Mouse (Mus musculus): ENCODE data around the gene Eif4a1. TPM values are rescaled to one million over a fixed set of nuclear protein-coding genes. Genes with fewer than 3 reads are reported as not detected.

Eif4a1 gene
- polyA plus RNA-seq, 1 experiment from 2014 or later, result 203 TPM

GRCm38 (mm10) chr11:69715482-69715881, 43.3 kb upstream of the Eif4a1 start:
- peak overlapping the region; percentile 39; the same call in 1 of the 2 replicates for H3K27ac ChIP-seq (ENCODE audit: low read depth)

DNA sequence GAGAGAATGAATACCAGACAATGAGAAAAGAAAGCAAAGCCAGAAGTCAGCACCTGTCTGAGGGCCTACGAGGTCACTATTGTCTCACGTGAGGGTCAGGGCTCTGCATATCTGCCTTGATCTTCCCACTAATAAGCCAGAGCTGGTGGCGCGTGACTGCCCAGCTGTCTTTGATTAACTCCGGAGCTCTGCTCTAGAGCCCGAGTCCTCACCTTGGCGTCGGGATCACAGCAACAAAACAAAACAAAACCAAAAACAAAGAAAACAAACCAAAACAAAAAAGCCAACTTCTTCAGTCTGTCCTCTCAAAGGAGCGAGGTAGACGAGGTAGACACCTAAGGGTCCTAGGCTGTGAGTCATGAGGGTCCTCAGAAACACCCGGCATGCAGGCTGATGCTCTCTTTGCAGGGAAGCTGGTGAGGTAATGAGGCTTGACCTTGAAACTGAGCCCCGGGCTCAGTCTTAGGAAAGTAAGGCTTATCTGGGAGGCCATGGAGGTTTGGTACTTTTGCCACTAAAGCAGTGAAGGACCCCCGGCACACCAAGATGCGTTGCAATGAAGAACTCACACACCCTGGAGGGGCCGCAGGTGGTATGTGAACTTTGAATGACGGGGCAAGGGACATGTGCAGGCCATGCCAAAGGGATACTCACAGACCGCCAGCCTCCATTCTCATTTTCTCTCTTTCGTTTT, 42.6 kb upstream of the Eif4a1 start:
- ATAC-seq (no peak), DNase-seq (no peak)
- Histone ChIP-seq H3K36me3 (replicated peaks; ENCODE audit: insufficient read depth, low read length) (no peaks in the 10 kb centered on the region), H3K27me3 (ENCODE audit: insufficient read depth, low read length) (no peaks in the 10 kb centered on the region), H3K4me3 (ENCODE audit: low read depth, low read length) (no peak overlapping the region), H3K9ac (replicated peaks) (no peak overlapping the region), H3K27ac (ENCODE audit: low read depth) (no peak overlapping the region), H3K9me3 (ENCODE audit: low read length) (no peaks in the 10 kb centered on the region), H3K4me1 (ENCODE audit: insufficient read depth) (peaks cover 28% of the 10 kb centered on the region), H3K4me2 (ENCODE audit: low read depth, low read length) (no peak overlapping the region)
- no peak for TF ChIP-seq EP300 (IDR thresholded peaks at IDR 0.05; ENCODE audit: low read depth)
- WGBS (ENCODE audit: insufficient replicate concordance), result 84% methylated on average over 18 of the region's 18 CpGs

More at GRCm38 (mm10) chr11:69715482-69715881, 43.3 kb upstream of the Eif4a1 start:
- no peak overlapping the region for H3K9ac ChIP-seq (replicated peaks)
- DNase-seq (peak; percentile 67), ATAC-seq (peak; percentile 50)
- H3K27me3 ChIP-seq (ENCODE audit: insufficient read depth, low read length), result no peaks in the 10 kb centered on the region
- WGBS (ENCODE audit: insufficient replicate concordance), result 66% methylated on average over 9 of the region's 9 CpGs
- H3K4me3 ChIP-seq (ENCODE audit: low read depth, low read length), result no peak overlapping the region
- H3K4me1 ChIP-seq (ENCODE audit: insufficient read depth), result peaks cover 21% of the 10 kb centered on the region
- no peak overlapping the region for H3K4me2 ChIP-seq (ENCODE audit: low read depth, low read length)
- TF ChIP-seq CTCF (IDR thresholded peaks at IDR 0.05; ENCODE audit: low read depth) (peak; percentile 81), EP300 (IDR thresholded peaks at IDR 0.05; ENCODE audit: low read depth) (no peak)
- no peaks in the 10 kb centered on the region for H3K9me3 ChIP-seq (ENCODE audit: low read length)
- H3K36me3 ChIP-seq (replicated peaks; ENCODE audit: insufficient read depth, low read length), result no peaks in the 10 kb centered on the region

DNA sequence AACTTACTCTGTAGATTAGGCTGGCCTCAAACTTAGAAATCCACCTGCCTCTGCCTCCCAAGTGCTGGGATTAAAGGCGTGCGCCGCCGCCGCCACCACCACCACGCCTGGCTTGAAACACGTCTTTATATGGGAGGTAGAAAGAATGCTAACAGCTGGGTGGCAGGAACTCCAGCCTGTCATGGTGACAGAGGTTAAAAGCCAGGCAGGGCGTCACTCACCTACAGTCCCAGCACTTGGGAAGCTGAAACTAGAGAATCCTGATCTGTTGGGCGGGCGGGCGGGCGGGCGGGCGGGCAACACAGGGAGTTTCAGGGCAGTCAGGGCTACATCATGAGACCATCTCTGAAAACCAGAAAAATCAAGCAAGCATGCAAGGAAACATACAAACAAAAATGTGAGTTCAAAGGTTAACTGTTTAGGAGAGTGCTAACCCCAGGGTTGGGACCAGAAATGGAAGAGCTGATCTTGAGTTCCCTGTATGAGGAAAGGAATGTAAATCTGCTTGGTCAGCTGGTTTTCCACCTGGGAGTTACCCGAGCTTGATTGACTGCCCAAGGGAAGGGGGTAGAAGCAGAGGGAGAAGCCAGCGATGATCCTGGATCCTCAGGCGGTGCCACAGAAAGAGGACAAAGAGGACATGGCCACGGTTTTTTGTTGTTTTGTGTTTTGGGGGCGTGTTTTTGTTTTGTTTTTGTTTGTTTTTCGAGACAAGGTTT, 40.9 kb upstream of the Eif4a1 start:
- Histone ChIP-seq H3K4me3 (ENCODE audit: low read depth, low read length) (no peak overlapping the region), H3K4me2 (ENCODE audit: low read depth, low read length) (no peak overlapping the region), H3K9me3 (ENCODE audit: low read length) (no peaks in the 10 kb centered on the region), H3K27ac (ENCODE audit: low read depth) (no peak overlapping the region), H3K4me1 (ENCODE audit: insufficient read depth) (peaks cover 21% of the 10 kb centered on the region), H3K9ac (replicated peaks) (no peak overlapping the region), H3K27me3 (ENCODE audit: insufficient read depth, low read length) (no peaks in the 10 kb centered on the region), H3K36me3 (replicated peaks; ENCODE audit: insufficient read depth, low read length) (no peaks in the 10 kb centered on the region)
- TF ChIP-seq CTCF (IDR thresholded peaks at IDR 0.05; ENCODE audit: low read depth) (no peak), EP300 (IDR thresholded peaks at IDR 0.05; ENCODE audit: low read depth) (no peak)
- ATAC-seq (no peak), DNase-seq (no peak)
- WGBS (ENCODE audit: insufficient replicate concordance), result 90% methylated on average over 20 of the region's 20 CpGs

DNA sequence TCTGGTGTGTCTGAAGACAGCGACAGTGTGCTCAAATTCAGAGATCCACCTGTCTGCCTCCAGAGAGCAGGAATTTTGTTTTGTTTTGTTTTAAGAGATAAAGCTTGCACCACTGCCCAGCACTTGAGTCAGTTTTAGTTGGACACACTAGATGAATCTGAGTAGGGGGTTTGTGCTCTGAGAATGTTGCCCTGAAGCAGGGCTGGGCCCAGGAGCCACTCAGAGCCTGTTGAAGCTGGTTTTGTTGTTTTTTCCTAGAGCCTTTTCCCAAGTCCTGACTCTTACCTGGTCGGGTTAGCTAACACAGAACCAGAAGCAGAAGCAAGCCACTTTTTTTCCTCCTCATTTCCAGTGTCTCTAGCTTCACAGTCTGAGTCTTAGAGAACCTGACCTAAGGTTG, 38.9 kb upstream of the Eif4a1 start:
- H3K4me1 ChIP-seq (ENCODE audit: insufficient read depth), result peaks cover 23% of the 10 kb centered on the region
- no peak overlapping the region for H3K4me2 ChIP-seq (ENCODE audit: low read depth, low read length)
- H3K4me3 ChIP-seq (ENCODE audit: low read depth, low read length), result no peak overlapping the region
- no peak overlapping the region for H3K9ac ChIP-seq (replicated peaks)
- WGBS (ENCODE audit: insufficient replicate concordance), result 72% methylated on average over 2 of the region's 2 CpGs
- no peak overlapping the region for H3K27ac ChIP-seq (ENCODE audit: low read depth)
- H3K36me3 ChIP-seq (replicated peaks; ENCODE audit: insufficient read depth, low read length), result no peaks in the 10 kb centered on the region
- no peaks in the 10 kb centered on the region for H3K27me3 ChIP-seq (ENCODE audit: insufficient read depth, low read length)
- DNase-seq (no peak), ATAC-seq (no peak)
- TF ChIP-seq CTCF (IDR thresholded peaks at IDR 0.05; ENCODE audit: low read depth) (no peak), EP300 (IDR thresholded peaks at IDR 0.05; ENCODE audit: low read depth) (no peak)
- no peaks in the 10 kb centered on the region for H3K9me3 ChIP-seq (ENCODE audit: low read length)

GRCm38 (mm10) chr11:69710470-69710869, 38.2 kb upstream of the Eif4a1 start:
- Histone ChIP-seq H3K4me3 (ENCODE audit: low read depth, low read length) (no peak overlapping the region), H3K4me2 (ENCODE audit: low read depth, low read length) (no peak overlapping the region), H3K9ac (replicated peaks) (no peak overlapping the region), H3K4me1 (ENCODE audit: insufficient read depth) (peaks cover 17% of the 10 kb centered on the region), H3K27me3 (ENCODE audit: insufficient read depth, low read length) (no peaks in the 10 kb centered on the region), H3K36me3 (replicated peaks; ENCODE audit: insufficient read depth, low read length) (no peaks in the 10 kb centered on the region), H3K27ac (ENCODE audit: low read depth) (no peak overlapping the region), H3K9me3 (ENCODE audit: low read length) (no peaks in the 10 kb centered on the region)
- TF ChIP-seq CTCF (IDR thresholded peaks at IDR 0.05; ENCODE audit: low read depth), result no peak
- DNase-seq, result no peak
- ATAC-seq, result no peak
- WGBS (ENCODE audit: insufficient replicate concordance), result 77% methylated on average over 3 of the region's 3 CpGs

GRCm38 (mm10) chr11:69709554-69710446, 37.6 kb upstream of the Eif4a1 start:
- no peaks in the 10 kb centered on the region for H3K36me3 ChIP-seq (replicated peaks; ENCODE audit: insufficient read depth, low read length)
- H3K9ac ChIP-seq (replicated peaks), result no peak overlapping the region
- DNase-seq (no peak), ATAC-seq (no peak)
- TF ChIP-seq CTCF (IDR thresholded peaks at IDR 0.05; ENCODE audit: low read depth), result no peak
- TF ChIP-seq EP300 (IDR thresholded peaks at IDR 0.05; ENCODE audit: low read depth), result no peak
- H3K4me1 ChIP-seq (ENCODE audit: insufficient read depth), result peaks cover 15% of the 10 kb centered on the region; the same call in 1 of the 2 replicates
- H3K27me3 ChIP-seq (ENCODE audit: insufficient read depth, low read length), result no peaks in the 10 kb centered on the region
- WGBS (ENCODE audit: insufficient replicate concordance), result 56% methylated on average over 11 of the region's 11 CpGs
- no peak overlapping the region for H3K4me2 ChIP-seq (ENCODE audit: low read depth, low read length)
- H3K4me3 ChIP-seq (ENCODE audit: low read depth, low read length), result no peak overlapping the region
- H3K9me3 ChIP-seq (ENCODE audit: low read length), result no peaks in the 10 kb centered on the region
- H3K27ac ChIP-seq (ENCODE audit: low read depth), result no peak overlapping the region
